Mouse (Mus musculus) liver, adult 2 months (tissue): Measurements from ENCODE around the gene Uqcc2.

ENCODE experiments used
- CTCF ChIP-seq: fragments of 200-500 bp; IDR thresholded peaks from 2 replicates; pipeline ENCODE4 v1.5.1; 2011; ENCODE audit warnings: low read depth, low read length, control low read depth
- POLR2A ChIP-seq: fragments of 200-500 bp; IDR thresholded peaks from 2 replicates; pipeline ENCODE4 v1.6.1; 2011; ENCODE audit warnings: low read length, control low read depth; ENCODE audit not compliant: insufficient read depth; ENCODE audit errors: extremely low read depth

DNA sequence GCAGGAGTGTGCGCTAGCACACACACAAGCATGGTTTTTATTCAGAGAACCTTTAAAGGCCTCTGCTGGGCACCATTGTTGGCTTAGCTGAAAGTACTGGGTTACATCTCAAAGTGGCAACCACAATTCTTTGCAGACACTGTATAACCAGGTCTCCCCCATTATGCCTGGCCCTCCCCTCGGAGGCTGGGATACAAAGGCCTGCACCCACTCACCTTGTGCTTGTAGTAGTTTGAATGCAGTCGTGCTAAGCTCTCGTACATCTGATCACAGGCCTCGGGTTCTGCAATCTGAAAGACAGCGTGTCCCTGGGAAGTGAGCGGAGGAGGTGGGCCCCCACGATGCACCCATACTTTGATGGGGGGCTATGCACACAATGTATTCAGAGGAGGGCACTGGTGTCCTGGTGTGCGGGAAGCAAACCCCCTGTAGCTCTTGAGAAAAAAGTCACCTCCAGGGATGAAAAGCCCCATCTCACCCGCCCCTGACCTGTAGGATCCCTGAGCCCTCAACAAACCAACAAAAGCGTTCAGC, 8.0 kb downstream of the Uqcc2 start:
- TF ChIP-seq POLR2A (no peak), CTCF (no peak)
